Mouse (Mus musculus): ENCODE results near the gene Car1. TPM values are rescaled to one million over a fixed set of nuclear protein-coding genes. Genes with fewer than 3 reads are reported as not detected.
"Not testable (repeated sequence)": the region's sequence is repeated elsewhere in the genome, so short reads cannot be mapped to it uniquely, and the experiment has no call there.

Gene Car1
- polyA plus RNA-seq, 1 experiment from 2014 or later, result 0.13 TPM

DNA sequence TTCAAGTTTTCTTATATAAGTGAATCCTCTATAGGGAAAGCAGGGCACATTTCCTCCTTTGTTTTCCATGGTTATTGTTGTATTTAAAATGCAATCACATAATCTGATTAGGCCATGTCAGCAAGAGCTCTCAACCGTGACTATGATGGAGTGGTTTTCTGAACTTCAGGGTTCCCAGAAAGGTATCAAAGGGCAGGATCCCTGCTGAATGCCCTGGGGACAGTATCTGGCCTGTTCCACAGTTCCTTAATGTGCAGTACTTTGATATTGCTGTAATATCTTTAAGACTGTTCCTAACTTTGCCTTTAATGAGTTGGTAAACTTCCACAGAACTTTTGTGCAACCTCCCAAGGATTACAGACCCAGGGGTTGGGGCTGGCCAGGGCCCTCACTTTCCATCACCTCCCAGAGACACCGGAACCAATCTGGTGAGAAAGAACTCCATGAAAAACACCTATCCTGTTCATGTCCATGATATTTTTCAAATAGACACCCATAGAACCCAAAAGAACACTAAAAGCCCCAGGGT is 21.6 kb downstream of the Car1 start:
- no peaks in the 10 kb centered on the region for H3K4me1 ChIP-seq (replicated peaks; ENCODE audit: insufficient read depth, low read length)
- no peak overlapping the region for H3K9ac ChIP-seq (ENCODE audit: low read depth, low read length)
- ATAC-seq (replicated peaks; ENCODE audit: low FRiP score, low read depth) (no peak), DNase-seq (ENCODE audit: low spot score) (peak; percentile 1)
- no peak overlapping the region for H3K4me3 ChIP-seq (replicated peaks; ENCODE audit: low read depth, low read length)
- no peak overlapping the region for H3K4me2 ChIP-seq (ENCODE audit: low read length)
- WGBS, result 68% methylated on average over 2 of the region's 2 CpGs
- H3K36me3 ChIP-seq (ENCODE audit: insufficient read depth, low read length), result no peaks in the 10 kb centered on the region
- no peak for TF ChIP-seq CTCF (IDR thresholded peaks at IDR 0.05; ENCODE audit: low read depth)
- H3K27ac ChIP-seq, result no peak overlapping the region
- no peaks in the 10 kb centered on the region for H3K27me3 ChIP-seq (ENCODE audit: insufficient read depth, low read length)
- no peaks in the 10 kb centered on the region for H3K9me3 ChIP-seq (replicated peaks; ENCODE audit: low read length)

DNA sequence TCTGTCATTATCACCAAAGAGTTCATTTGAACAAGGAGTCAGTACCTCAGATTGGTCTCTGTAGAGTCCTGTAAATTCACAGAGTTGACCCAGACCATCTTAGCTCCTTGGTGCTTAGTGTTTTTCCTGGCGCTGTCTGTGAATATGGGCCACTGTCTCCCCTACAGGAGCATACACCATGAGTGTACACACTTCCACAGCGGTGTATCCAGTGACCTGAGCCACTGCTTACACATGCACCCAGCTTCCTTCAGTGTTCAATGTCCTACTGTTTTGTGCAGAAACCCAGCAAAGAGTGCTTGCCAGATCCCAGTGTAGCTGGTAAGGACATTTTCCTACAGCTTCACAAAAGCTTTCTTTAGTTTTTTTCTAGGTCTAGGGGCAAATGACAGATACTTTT is 22.8 kb downstream of the Car1 start:
- no peak for TF ChIP-seq CTCF (IDR thresholded peaks at IDR 0.05; ENCODE audit: low read depth)
- Histone ChIP-seq H3K4me3 (replicated peaks; ENCODE audit: low read depth, low read length) (no peak overlapping the region), H3K4me2 (ENCODE audit: low read length) (no peak overlapping the region), H3K9me3 (replicated peaks; ENCODE audit: low read length) (no peaks in the 10 kb centered on the region), H3K4me1 (replicated peaks; ENCODE audit: insufficient read depth, low read length) (no peaks in the 10 kb centered on the region), H3K27me3 (ENCODE audit: insufficient read depth, low read length) (no peaks in the 10 kb centered on the region), H3K27ac (no peak overlapping the region), H3K9ac (ENCODE audit: low read depth, low read length) (no peak overlapping the region), H3K36me3 (ENCODE audit: insufficient read depth, low read length) (no peaks in the 10 kb centered on the region)
- DNase-seq (ENCODE audit: low spot score) (no peak), ATAC-seq (replicated peaks; ENCODE audit: low FRiP score, low read depth) (no peak)
- 72% methylated on average over 2 of the region's 2 CpGs for WGBS

DNA sequence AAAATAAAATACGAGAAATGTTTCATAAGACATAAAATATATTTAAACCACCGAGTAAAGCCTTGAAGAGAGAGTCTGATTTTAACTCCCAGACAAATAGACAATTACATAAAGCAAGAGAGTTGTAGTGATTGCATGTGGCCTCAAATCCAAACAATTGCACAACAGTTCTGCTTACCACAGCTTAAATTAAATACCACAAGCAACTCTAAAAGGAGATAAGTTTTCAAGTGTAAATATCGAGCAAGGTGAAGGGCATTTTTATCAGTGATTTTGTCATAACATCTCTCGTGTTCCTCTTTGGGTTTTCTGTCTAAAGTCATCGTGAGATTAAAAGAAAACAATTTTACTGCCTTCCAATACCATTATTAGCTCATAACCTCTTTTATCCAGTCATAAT is 25.0 kb downstream of the Car1 start:
- not testable (repeated sequence) for DNase-seq (ENCODE audit: low spot score); H3K27ac ChIP-seq; H3K4me3 ChIP-seq (replicated peaks; ENCODE audit: low read depth, low read length); H3K9ac ChIP-seq (ENCODE audit: low read depth, low read length); ATAC-seq (replicated peaks; ENCODE audit: low FRiP score, low read depth); H3K4me2 ChIP-seq (ENCODE audit: low read length); H3K4me1 ChIP-seq (replicated peaks; ENCODE audit: insufficient read depth, low read length); H3K27me3 ChIP-seq (ENCODE audit: insufficient read depth, low read length); H3K9me3 ChIP-seq (replicated peaks; ENCODE audit: low read length); H3K36me3 ChIP-seq (ENCODE audit: insufficient read depth, low read length)
- 75% methylated on average over 5 of the region's 5 CpGs for WGBS

DNA sequence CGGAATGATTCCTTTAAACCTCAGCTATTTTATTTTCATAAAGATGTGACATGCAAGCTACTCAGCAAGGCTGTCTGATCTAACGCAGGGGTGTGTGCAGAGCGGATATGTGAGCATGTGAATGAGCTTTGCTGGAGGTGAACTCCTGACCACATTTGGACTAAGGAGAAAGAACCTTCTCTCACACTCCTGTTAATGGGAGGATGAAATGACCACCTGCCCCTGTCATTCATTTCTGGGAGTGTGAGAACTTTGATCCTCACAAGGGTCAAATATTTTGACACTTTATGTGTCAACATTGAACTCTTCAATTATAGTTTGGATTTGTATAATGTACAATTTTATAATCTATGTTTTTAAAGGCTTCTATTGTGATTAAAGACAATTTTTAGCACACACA is 25.8 kb downstream of the Car1 start:
- ATAC-seq (replicated peaks; ENCODE audit: low FRiP score, low read depth), result not testable (repeated sequence)
- 77% methylated on average over 3 of the region's 3 CpGs for WGBS

DNA sequence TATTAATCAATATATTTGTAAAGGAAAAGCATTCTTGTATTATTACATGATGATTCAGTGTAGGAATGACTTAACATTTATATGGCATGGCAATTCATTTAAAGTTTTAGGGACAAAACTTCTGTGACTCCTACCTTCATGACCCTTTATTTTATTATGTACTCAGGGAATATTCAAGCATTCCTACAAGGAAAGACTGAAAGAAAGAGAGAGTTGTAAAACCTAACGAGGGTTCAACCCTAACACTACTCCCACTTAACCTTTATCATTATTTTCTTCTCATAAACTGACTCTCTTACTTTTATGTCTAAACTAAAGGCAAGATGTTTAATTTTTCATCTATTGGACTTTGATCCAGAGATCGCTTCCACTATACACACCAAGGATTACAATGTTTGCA is 28.0 kb downstream of the Car1 start:
- 46% methylated on average over 2 of the region's 2 CpGs for WGBS
- Histone ChIP-seq H3K27ac (no peak overlapping the region), H3K4me1 (replicated peaks; ENCODE audit: insufficient read depth, low read length) (no peaks in the 10 kb centered on the region), H3K4me3 (replicated peaks; ENCODE audit: low read depth, low read length) (no peak overlapping the region), H3K4me2 (ENCODE audit: low read length) (no peak overlapping the region), H3K36me3 (ENCODE audit: insufficient read depth, low read length) (no peaks in the 10 kb centered on the region), H3K9ac (ENCODE audit: low read depth, low read length) (no peak overlapping the region), H3K27me3 (ENCODE audit: insufficient read depth, low read length) (no peaks in the 10 kb centered on the region), H3K9me3 (replicated peaks; ENCODE audit: low read length) (no peaks in the 10 kb centered on the region)
- no peak for DNase-seq (ENCODE audit: low spot score)
- no peak for ATAC-seq (replicated peaks; ENCODE audit: low FRiP score, low read depth)
- TF ChIP-seq CTCF (IDR thresholded peaks at IDR 0.05; ENCODE audit: low read depth), result no peak

More for the DNA sequence above, 25.8 kb downstream of the Car1 start:
- not testable (repeated sequence) for H3K27me3 ChIP-seq (ENCODE audit: insufficient read depth, low read length); H3K9ac ChIP-seq (ENCODE audit: low read depth, low read length); H3K36me3 ChIP-seq (ENCODE audit: insufficient read depth, low read length); H3K27ac ChIP-seq; H3K9me3 ChIP-seq (replicated peaks; ENCODE audit: low read length); DNase-seq (ENCODE audit: low spot score); H3K4me2 ChIP-seq (ENCODE audit: low read length); H3K4me3 ChIP-seq (replicated peaks; ENCODE audit: low read depth, low read length); H3K4me1 ChIP-seq (replicated peaks; ENCODE audit: insufficient read depth, low read length)

DNA sequence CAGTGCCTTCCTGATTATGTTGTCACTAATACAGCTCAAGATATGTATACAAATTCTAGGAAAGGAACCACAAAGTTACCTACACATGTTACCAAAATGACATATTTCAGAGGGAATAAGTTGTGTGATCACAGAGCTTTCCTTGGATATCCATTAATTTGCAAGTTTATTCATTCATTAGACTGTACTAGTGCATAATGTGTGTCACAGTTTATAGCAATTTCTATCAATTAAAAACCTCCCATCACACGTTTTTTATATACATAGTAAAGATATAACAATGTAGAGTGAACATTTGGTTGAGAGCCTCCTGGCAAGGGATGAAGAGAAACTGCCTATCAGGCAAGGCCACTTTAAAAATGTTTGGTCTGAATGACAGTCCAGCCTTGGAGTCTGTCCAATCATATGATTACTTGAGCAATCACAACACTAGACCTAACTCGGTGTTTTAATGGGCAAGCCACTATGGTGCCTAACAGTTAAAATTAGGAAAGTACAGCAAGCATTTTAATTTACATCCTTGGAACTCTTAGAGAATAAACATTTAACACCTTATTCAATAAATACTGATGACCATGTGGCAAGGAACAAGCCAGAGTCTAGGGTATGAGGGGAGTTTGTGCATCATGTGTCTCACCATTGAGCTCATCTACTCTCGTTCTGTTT is 31.5 kb downstream of the Car1 start:
- 82% methylated on average over 2 of the region's 3 CpGs for WGBS
- H3K4me3 ChIP-seq (replicated peaks; ENCODE audit: low read depth, low read length); H3K27ac ChIP-seq; H3K27me3 ChIP-seq (ENCODE audit: insufficient read depth, low read length); H3K9ac ChIP-seq (ENCODE audit: low read depth, low read length); H3K9me3 ChIP-seq (replicated peaks; ENCODE audit: low read length); H3K4me1 ChIP-seq (replicated peaks; ENCODE audit: insufficient read depth, low read length); H3K4me2 ChIP-seq (ENCODE audit: low read length); ATAC-seq (replicated peaks; ENCODE audit: low FRiP score, low read depth); DNase-seq (ENCODE audit: low spot score); H3K36me3 ChIP-seq (ENCODE audit: insufficient read depth, low read length): not testable (repeated sequence)

- not testable (repeated sequence) for H3K27ac ChIP-seq; H3K9ac ChIP-seq (ENCODE audit: low read depth, low read length); H3K4me2 ChIP-seq (ENCODE audit: low read length); H3K9me3 ChIP-seq (replicated peaks; ENCODE audit: low read length); H3K36me3 ChIP-seq (ENCODE audit: insufficient read depth, low read length); H3K4me1 ChIP-seq (replicated peaks; ENCODE audit: insufficient read depth, low read length); H3K27me3 ChIP-seq (ENCODE audit: insufficient read depth, low read length); H3K4me3 ChIP-seq (replicated peaks; ENCODE audit: low read depth, low read length); DNase-seq (ENCODE audit: low spot score); ATAC-seq (replicated peaks; ENCODE audit: low FRiP score, low read depth)
- WGBS, result 95% methylated on average over 1 of the region's 1 CpGs
Measured at GRCm38 (mm10) chr3:14774539-14774938, 33.6 kb downstream of the Car1 start.

- DNase-seq (ENCODE audit: low spot score); H3K9me3 ChIP-seq (replicated peaks; ENCODE audit: low read length); H3K4me2 ChIP-seq (ENCODE audit: low read length); H3K4me1 ChIP-seq (replicated peaks; ENCODE audit: insufficient read depth, low read length); H3K4me3 ChIP-seq (replicated peaks; ENCODE audit: low read depth, low read length); H3K36me3 ChIP-seq (ENCODE audit: insufficient read depth, low read length); H3K27ac ChIP-seq; H3K27me3 ChIP-seq (ENCODE audit: insufficient read depth, low read length); ATAC-seq (replicated peaks; ENCODE audit: low FRiP score, low read depth); H3K9ac ChIP-seq (ENCODE audit: low read depth, low read length): not testable (repeated sequence)
- 91% methylated on average over 1 of the region's 1 CpGs for WGBS
Measured at GRCm38 (mm10) chr3:14772473-14772872, 35.7 kb downstream of the Car1 start.
